Mouse (Mus musculus) megakaryocyte, embryonic 14.5 days (primary cell): ENCODE measurements around the gene Zfp827.

Experiments
- FLI1 ChIP-seq: IDR thresholded peaks from 2 replicates; pipeline ENCODE4 v1.6.1; 2012; ENCODE audit warnings: low read length, inconsistent platforms, mixed read lengths
- GATA1 ChIP-seq: IDR thresholded peaks from 3 replicates; pipeline ENCODE4 v1.6.1; 2012; ENCODE audit warnings: mixed read lengths, low read length, inconsistent platforms, borderline replicate concordance

DNA sequence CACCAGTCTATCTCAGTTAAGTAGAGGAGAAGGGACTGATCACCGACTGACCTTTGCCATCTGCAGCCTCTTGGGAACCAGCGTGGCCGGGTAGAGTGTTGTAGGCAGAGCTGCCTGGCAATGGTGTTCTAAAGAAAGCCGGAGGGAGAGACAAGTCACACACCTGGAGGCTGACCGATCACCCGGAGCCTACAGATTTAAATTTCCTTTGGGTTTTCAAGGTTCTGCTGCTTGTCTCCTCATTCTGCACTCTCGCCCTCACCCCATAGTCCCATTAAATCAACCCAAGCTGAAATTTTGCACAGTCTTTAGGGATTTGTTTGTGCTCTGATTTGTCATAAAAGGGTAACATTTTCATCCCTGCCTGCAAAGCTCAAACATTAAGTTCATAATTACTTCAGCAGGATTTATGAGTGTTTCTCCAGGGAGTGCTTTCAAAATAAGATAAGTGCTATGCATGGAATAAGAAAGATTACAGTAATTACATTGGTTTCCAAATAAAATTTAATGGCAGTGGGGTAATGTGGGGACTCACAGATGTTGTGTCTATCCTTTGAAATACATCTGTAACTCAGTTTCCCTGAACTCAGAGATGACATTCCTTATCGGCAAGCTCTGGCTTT, 201.1 kb downstream of the Zfp827 start:
- no peak for TF ChIP-seq GATA1
- no peak for TF ChIP-seq FLI1
